Mouse (Mus musculus) retina, postnatal 7 days (tissue): ENCODE measurements at regions not wholly inside any gene's neighbourhood (a gene's known extent, or its start where the extent isn't known, plus 50 kb on each side); places are given as distances from the start of the nearest gene placed in this dataset.
A peak's percentile ranks its signal among the peaks of the same experiment; 100 is the strongest.

Source experiments
- DNase-seq: peaks from one replicate; pipeline ENCODE4 v3.0.0-alpha.2; 2012; ENCODE audit warnings: low read depth, low spot score

DNA sequence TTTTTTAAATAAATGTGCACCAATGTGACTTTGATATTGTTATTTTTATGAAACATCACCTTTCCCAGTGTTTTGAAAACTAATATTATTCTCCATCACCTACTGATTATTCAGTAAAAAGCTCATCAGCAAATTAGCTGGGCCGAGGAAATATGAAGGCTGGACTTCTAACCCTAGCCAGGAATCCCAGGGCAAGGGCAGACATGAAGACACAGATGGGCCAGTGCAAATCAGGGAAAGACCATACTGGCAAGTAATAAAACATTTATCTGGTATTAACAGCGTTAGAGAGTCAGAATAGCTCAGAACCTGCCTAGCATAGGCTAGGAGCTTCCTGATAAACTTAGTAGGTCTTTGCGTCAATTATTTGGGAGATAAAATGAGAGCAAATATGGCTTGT is 590.3 kb upstream of the Cenpq start:
- DNase-seq, result no peak

- DNase-seq, result peak; percentile 5
Measured at GRCm38 (mm10) chr17:41512041-41512440, 577.2 kb upstream of the Cenpq start.

DNA sequence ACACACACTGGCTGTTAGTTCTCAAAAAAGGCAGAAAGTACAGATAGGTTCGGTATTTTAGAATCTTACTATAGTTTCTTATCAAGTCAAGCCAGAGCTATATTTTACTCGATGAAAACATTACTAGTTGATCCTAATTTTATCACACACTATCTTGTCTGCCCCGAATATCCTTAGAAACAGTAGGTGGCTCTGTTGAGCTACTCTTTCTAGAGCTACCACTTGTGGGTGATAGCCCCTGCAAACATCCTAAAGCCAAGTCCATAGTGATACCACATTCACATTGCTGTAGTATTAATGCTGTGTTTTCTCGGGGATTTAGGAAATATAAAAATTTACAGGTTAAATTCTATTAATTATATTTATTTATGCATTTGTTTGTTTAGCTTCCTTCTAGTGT is 570.2 kb upstream of the Cenpq start:
- no peak for DNase-seq
